Mouse (Mus musculus) MEL (cell line): ENCODE results near the gene Zfp951. TPM values are rescaled to one million over a fixed set of nuclear protein-coding genes. Genes with fewer than 3 reads are reported as not detected.

ENCODE experiments used
- polyA plus RNA-seq, 2 experiments: library from polyadenylated mRNA; stranded (reverse) in 1 of 2; unstranded in 1 of 2; fragments of >175 nt in 1 of 2; fragments of >200 nt in 1 of 2; gene quantifications; 2 replicates each; pipeline versions ENCODE4 v1.2.1 to v1.2.4; 2012; ENCODE audit warnings: low replicate concordance in 2 of 2, low read depth in 1 of 2; ENCODE audit not compliant: insufficient read length in 2 of 2, insufficient read depth in 1 of 2, missing spikeins in 1 of 2
- total RNA-seq: library from RNA; depleted of rRNA; stranded (reverse); fragments of 300-350 nt; gene quantifications from 2 replicates; pipeline ENCODE4 v1.2.3, GENCODE M21; 2012; rRNA removed

The Zfp951 gene
- total and polyA plus RNA-seq, 3 experiments, result 1.5 to 234 (median 2.1) TPM

Other genes starting within 250 kb of the Zfp951 start
- gene Abcg3, start 122.6 kb upstream of the Zfp951 start, total RNA-seq, result not detected in 2 replicates
- not detected for gene Abcg3, start 122.6 kb upstream of the Zfp951 start, polyA plus RNA-seq